Mouse (Mus musculus) thymus, postnatal 14 days (tissue): Measurements from ENCODE around the gene Ndufa4l2.

Experiments
- DNase-seq: peaks from one replicate; pipeline ENCODE4 v3.0.0; 2021

The Ndufa4l2 gene

DNA sequence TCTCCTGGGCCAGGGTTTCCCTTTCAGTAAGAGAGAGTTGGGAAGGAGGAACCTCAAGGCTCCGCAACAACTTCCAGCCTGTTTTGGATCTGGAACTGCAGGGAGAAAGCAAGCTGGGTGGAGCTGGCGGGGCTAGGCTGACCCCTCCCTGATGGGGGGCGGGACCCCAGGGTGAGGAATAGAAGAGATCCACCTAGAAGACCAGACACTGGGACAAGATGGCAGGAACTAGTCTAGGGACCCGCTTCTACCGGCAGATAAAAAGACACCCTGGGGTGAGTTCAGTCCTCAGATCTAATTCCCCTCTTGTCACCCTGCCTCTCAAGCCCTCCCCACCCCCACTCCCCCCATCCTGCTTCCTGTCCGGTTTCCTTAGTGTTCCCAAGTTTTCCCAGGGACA lies at the start of gene Ndufa4l2:
Gene Ndufa4l2 (plus strand): TSS at position 204 of the 400 bp plus-strand sequence.
- DNase-seq = no peak

DNA sequence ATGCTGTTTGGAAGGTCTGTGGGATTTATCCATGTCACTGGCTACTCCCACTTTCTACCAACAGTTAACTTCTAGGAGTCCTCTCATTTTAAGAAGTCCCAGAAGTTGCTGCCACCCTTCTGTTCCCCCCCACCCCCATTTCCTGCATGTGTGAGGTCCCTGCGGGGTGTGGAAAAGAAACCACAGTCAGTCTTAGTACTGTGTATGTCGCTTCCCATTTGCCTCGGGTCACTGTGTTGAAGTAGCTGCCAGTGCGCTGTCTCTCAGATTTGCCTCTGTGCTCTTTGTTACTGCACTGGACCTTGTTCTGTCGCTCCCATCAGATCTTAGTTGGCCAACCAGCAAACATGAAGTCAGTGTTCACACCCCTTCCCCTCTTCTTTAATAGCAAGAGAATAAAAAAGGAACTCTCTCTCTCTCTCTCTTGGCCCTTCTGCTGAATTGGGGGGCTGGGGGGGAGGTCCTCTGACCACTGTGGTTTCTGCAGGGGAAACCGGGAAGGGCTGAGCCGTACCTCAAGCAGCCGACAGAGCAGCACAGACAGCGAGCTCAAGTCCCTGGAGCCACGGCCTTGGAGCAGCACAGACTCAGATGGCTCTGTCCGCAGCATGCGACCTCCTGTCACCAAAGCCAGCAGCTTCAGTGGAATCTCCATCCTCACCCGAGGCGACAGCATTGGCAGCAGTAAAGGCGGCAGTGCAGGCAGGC lies 43.3 kb upstream of the Ndufa4l2 start:
- peak; percentile 69 for DNase-seq

DNA sequence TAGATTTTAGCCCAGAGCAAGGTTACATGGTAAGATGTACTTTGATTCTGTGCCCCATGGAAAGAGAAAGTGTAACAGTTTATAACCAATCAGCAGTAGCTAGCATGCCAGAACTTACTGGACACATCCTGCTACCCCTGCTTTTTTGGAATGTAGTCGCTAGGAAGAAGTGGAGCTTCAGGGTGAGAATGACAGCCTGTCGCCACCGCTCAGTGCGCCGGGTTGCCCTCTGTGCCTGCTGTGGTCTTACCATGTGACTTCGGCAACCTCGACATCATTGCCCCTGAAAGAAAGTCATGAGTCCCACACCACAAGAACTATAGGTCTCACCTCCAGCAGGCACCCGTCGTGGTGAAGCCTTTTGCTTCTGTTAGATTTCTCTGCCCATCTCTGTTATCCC lies 42.0 kb upstream of the Ndufa4l2 start:
- DNase-seq = no peak

DNA sequence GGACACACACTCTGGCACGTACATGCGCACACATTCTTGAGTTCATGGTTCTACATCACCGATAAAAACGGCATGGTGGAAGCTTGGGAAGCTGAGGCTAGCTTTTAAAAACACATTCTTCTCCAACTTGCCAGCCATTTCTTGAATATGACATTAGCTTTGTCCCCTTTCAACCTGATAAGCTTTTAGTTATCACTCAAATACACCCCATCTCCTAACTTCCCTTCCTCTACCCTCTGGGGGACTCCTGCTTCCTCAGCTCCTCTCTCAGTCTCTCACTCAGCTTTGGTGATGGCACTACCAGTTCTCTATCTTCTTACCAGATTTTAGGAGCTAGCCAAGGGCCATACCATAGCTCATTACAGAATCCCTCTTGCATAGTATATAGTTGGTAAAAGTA lies 39.6 kb upstream of the Ndufa4l2 start:
- no peak for DNase-seq

DNA sequence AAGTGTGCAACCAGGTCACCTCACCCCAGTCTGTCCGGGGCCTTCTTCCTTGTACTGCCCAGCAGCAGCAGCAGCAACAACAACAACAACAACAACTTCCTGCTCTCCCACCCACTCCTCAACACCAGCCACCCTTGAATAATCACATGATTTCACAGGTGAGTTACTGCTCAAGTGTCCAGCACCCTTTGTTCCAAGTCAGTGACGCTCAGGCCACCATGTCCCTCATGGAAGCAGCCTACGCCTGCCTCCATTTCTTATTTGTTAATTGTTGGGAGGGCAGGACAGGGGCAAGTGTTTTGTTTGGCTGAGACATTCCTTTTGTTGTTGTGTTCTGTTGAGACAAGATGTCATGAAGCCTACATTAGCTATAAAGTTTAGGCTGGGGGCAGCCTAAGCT lies 38.2 kb upstream of the Ndufa4l2 start:
- DNase-seq = no peak

DNA sequence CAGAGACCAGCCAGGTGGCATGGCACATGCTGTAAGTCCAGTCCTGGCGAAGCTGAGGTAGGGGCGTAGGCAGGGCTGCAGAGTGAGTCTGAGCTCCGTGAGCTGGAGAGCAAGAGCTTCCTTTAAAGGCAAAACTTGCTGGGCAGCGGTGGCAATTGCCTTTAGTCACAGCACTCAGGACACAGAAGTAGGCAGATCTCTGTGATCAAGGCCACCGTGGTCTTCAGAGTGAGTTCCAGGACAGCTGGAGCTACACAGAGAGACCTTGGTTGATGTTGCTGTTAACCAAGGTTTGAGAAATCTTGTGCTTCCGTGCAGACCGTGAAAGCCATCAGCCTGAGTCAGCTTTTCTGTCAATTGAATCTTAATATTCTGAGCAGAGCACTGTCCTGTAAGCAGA lies 37.5 kb upstream of the Ndufa4l2 start:
- DNase-seq = no peak

DNA sequence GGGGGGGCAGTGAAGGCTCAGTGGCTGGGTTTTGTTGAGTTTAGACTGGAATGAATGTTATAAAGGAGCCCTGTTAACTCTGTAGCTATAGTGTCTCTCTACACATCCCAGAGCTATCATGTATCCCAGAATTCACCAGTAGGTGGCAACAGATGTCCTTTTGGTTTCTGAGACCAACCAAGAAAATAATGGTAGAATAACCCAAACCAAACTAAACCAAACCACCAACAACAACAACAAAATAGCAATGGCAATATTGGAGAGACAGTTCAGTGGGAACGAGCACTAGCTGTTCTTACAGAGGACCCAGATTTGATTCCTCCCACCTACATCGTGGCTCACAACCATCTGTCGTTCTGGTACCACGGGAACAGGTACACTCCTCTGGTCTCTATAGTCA lies 35.6 kb upstream of the Ndufa4l2 start:
- DNase-seq = peak; percentile 30

DNA sequence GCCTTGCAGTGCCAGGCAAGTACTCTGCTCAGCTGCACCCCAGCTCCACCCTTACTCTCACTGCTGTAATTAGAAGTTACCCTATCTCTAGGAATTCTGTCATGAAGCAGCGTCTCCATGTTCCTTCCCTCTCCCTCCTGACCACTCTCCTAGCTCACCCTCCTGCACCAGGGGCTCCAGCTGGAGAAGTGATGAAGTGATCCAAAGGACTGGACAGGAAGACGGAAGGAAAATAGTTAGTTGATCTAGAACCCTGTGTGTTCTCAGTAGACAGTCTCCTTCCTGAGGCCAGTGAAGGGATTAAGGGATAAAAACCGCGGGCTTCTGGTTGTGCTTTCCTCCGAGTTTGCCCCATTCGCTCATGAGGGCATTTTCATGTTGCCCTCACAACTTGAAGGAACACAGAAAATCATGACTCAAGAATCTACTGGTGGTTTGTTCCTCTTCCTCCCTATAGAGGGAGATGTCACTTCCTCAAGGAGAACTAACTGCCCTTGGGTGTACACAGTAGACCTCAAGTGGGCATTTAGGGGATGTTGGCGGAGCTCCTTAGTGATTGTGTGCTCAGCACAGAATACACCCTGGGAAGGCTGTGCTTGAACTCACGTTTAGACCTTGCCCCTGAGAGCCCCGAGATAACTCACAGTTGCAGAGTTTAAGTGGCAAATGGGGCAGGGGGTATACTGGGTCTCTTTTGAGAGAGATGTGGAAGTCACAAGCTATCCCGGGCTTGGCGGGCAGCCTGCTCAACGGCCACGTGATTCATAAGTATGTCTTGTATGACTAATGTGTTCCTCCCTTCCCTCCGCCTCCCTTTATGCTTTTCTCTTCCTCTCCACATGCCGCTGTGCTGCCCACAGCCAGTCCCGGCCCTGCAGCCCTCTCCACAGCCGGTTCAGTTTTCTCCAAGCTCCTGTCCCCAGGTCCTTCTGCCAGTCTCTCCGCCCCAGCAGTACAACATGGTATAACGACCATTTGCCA lies 33.6 kb upstream of the Ndufa4l2 start:
- no peak for DNase-seq

DNA sequence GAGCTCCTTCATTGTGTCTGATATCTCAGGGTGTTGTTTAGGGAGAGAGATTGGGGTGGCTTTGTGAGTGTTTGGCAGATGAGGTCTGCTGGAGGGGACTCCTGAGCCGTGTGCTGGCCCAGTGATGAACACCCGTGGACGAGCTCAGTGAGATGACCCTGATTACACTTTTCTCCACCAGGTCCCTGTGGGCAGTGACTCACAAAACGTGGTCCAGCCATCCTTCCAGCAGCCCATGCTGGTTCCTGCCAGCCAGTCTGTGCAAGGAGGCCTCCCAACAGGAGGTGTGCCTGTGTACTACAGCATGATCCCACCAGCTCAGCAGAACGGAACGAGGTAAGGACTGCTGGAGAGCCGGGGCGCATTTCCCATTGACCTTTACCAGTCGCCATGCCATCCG lies 29.5 kb upstream of the Ndufa4l2 start:
- DNase-seq = no peak

DNA sequence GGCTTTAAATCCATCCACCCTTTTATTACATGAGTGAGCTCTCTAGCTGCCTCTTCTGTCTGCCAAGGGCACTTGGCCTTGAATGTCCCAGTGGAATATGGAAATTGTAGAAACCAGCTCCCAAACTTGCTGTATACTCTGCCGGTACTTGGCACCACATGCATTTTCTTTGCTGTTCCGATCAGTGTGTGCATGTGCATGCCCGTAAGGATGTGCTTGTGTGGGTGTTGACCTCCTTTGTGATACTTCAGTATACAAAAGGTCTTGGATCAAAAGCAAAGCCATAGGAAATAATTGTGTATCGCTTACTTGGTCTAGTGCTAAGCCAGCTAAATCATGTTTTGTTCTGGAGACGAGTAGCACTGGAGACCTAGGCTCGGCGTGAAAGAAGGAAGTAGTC lies 25.9 kb upstream of the Ndufa4l2 start:
- DNase-seq = no peak

DNA sequence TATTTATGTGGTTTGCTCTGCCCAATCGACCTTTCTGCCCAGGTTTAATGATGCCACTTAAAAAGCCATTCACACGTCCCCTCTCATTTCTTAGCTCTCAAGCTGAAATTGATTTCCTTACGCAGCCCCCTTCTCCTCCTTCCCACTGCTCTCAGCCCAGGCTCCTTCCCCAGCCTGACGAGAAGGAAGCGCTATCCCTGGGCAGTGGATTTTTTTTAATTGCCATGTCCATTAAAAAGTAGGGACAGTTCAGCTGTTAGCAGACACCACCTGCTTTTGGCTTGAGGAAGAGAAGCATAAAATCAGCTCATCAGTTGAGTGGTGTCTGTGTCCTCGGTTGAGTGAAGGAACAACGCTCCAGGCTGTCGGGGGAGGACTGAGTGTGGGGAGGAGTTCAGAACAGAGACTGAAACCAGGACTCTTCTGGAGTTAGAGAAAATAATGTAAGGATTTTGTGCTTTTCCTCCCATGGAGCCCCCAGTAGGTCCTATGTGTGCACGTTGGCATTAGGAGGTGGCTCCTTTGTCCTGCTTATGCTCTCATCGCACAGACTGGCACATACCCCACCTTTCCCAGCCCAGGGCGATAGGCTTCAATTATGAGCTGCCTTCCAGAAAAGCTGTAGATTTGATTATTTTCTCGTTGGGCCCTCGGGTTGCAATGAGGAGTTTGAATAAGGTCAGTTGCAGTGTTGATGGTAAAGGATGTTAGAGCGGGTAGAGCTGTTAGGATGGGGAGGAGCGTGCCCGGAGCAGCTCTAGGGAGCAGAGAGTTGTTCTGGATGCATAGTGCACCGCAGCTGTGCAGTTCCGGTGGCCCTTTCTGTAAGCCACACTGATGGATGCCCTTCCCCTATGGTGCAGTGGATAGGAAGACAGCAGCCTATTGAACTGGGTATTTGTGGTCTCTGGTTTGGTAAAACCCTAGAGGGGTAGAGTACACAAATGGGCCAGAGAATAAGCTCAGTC lies 24.3 kb upstream of the Ndufa4l2 start:
- DNase-seq = no peak

DNA sequence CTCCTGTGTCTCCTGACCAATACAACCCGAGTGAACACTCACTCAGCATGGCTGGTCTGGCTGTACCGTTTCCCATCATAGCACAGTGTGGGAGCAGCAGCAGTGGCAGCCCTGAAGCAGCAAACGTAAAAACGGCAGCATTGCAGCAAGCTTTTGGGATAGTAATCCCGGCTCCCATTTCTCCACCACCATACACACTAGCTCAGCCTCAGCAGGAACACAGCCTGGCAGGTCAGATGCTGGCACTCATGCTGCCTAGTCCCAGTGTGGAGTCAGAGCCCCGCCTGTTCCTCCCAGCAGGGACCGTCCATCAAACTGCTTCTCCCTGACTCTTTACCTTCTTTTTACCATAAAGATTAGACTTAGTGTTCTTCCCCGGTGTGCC lies 23.6 kb upstream of the Ndufa4l2 start:
- no peak for DNase-seq

DNA sequence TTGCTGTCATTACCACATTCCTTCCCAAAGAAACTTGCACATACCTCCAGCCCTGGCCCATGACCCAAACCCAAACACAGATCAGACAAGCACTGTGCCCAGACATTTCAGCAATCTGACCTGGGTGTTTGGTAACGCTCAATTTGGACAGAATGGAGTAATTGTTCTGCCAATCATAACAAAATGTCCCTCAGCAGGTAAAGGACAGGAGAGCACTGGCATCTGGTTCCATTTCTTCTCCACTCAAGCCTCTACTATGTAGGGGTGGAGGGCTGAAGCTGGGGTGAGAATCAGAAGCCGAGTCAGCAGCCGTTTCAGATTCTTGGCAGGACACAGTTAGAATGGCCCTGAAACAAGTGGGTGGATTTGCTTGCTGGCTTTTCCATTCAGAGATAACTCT lies 22.6 kb upstream of the Ndufa4l2 start:
- no peak for DNase-seq

DNA sequence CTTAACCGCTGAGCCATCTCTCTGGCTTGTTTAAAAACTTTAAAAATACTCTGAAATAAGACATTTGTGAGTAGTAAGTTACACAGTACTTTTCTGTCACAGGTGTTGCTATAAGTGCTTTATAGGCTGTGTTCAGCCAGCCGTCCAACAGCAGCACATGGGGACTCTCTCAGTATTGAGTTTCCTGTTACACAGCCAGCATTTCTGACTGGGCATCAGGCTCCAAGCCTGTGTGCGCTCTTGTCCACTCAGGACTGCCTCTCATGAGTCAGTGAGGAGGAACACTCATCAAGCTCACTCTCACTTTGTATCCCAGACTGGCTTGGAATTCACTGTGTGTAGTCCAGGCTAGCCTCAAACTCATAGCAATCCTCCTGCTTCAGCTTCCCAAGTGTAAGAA lies 18.6 kb upstream of the Ndufa4l2 start:
- DNase-seq = no peak

DNA sequence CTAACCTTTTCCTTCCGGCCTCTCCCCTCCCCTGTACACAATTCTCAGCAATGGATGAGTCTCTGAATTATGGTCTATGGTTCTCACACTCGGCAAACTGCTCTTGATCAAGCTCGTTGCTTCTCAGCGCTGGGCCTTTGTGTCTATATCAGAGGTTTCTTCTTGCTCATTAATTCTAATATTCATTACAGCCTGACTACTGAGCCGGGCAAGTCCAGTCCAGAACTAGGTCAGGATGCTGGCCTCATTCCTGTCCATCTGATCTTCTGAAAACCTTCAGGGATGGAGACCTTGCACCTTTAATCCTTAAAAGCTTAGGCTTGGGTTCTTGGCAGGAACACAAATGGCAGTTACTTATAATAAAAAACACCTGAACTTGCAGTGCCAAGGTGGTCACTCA lies 15.3 kb upstream of the Ndufa4l2 start:
- DNase-seq = no peak

DNA sequence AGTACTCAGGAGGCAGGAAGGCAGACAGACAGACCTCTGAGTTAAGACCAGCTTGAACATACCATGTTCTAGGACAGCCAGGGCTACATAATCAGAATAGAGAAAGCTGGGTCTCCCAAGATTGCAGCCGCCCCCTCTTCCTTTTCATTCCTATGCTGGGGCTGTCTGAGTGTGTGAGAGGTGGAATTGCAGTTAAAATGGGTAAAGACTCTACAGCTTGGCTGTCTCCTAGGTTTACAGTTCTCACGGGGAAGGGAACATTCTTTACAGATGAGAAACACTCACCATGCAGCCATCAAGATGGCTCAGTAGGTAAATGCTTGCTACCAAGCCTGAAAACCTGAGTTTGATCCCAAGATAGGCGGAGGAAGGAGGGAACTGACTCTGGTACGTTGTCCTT lies 14.7 kb upstream of the Ndufa4l2 start:
- DNase-seq = no peak

DNA sequence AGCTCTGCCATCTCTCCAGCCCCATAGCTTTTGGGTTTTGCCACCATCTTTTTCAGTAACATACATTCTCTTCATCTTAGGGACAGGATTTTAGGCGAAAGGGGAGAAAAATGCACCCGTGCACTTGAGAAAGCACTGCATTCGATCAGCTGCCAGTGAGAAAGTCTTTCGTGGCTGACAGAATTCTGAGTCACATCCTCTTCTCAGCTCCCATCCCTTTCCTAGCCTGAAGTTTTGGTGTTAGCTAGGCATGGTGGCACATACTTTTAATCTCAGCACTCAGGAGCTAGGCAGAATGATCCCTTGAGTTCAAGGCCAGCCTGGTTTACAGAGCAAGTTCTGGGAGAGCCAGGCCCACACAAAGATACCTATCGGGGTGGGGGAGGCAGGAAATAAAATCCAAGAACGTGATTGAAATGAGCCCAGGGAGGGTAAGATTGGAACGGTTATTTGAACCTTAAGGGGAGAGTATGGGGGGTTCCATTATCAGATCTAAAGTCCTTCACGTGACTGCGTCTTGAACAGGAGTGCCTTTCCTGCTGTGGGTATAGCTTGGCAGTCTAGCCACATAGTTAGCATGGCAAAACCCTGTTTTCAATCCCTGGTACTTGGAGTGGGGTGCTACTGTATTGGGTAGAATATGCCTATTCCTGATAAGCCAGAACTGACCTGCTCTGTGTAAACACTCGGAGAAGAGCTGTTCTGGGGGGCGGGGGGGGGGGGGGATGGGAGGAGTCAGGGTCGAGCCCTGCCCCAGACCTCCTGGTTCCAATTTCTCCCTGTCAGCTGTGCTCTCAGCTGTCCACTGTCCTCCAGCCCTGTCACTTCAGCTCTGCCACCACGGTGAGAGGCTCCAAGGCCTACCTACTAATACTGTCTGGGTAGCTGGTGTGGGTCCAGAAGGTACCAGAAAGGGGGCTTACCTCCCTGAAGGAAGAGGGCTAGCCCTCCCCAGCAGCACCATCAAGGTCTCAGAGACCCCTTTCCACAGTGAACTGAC lies 13.6 kb upstream of the Ndufa4l2 start, which contains the start of gene Stac3:
Gene Stac3 (plus strand): TSS at position 793 of the 1,000 bp plus-strand sequence.
- DNase-seq = no peak

DNA sequence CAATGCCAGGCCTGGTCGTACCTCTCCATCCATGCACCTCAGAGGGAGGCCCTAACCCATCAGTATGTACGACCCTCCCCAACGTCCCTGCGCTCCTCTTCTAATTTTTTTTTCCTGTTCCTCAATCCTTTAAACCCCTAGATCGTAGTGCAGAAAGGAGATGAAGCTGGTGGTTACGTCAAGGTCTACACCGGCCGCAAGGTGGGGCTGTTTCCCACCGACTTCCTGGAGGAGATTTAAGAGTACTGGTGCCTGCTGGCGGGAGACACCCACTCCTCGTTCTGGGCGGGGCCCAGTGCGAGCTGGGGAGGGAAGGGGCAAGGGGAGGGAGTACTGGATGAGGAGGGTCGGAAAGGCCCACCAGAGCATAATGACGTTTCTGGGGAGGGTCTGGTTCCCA lies 6.5 kb upstream of the Ndufa4l2 start:
- peak; percentile 88 for DNase-seq

DNA sequence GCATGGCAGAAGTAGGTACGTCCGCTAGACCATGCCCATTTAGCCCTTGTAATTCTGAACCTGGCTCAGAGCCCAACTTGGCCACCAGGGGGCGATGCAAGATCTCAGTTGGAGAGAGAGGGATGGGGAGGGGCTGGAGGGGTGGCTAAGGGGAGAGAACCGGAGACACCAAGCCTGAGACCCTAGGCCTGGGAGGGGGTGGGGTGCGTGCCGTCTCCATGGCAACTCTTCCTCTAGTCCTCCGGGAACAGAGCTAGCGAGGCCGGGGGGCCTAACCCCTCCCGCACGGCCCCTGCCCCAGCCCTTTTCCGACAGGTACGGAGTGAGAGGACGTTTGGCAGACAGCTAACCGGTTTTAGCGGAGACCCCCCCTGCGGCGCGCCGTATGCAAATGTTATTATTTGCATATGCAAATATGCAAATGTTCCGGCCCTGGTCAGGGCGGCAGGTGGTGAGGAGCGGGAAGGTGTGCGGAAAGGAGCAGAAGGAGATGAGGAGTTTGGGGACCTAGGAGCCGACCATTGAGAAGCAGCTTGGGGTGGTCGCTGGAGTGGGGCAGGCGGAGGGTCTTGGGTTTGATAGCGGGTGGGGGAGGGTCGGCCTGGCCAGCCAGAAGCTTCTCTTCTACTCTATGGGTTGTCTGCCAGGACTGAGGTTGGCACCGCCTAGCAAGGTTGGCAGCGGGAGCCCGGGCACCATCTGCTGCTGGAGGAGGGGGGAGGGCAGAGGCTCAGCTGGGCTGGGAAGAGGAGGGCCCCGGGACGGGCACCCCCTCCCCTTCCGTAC lies 5.5 kb upstream of the Ndufa4l2 start:
- DNase-seq = peak; percentile 91

DNA sequence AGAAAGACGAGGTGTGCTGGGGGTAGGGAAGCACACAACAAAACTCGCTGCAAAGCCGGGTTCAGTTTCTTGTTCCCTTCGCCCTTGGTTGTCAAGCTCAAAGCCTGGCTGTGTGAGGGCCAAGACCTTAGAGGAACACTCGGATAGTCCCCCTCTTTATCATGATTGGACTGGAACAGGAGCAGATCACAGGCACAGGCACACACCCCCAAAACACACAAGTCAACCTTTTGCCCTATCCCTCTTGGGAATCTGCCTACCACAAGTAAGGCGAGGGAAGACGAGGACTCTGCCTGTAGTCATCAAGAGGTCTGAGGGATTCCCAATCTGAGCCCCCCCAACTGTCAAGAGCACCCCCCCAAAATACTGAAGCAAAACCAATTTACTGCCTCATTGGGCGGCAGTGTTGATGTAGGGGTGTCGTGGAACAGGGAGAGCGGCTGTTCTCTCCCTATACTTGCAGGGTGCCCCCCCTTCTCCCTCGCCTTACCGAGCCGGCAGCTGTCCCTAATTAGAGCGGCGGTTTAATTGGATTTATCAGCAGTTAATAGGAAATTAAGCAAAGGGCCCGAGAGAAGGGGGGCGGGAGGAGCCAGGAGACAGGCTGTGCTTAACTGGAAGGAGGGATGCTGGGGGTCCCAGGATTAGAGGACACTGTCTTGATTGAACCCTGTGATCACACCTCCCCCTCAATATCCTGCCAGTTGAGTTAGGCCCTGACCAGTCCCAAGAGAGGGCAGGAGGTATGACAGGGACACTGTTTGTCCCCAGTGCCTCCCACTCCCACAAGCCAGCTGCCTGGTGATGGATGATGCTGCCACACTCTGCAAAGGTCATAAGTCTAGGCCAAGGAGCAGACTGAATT lies 4.7 kb upstream of the Ndufa4l2 start:
- DNase-seq = no peak
